Mouse (Mus musculus) midbrain, embryonic 14.5 days (tissue): ENCODE measurements around the gene Llph. TPM values are rescaled to one million over a fixed set of nuclear protein-coding genes. Genes with fewer than 3 reads are reported as not detected.

ENCODE experiments used
- ATAC-seq: fragments of 200-750 bp; cut with Nextera tagmentation; 2 replicates; pipeline ENCODE4 v1.8.0; 2017; ENCODE audit warnings: moderate number of reproducible peaks, moderate library complexity; ENCODE audit not compliant: low FRiP score, low TSS enrichment
- DNase-seq: peaks from one replicate; pipeline ENCODE4 v3.0.0-alpha.2; 2015
- H3K27ac ChIP-seq: fragments of 300-500 bp; sonication (generic); replicated peaks from 2 replicates; pipeline ENCODE4 v1.5.1; 2014; ENCODE audit warnings: mild to moderate bottlenecking, low read depth, low read length, moderate library complexity
- H3K27me3 ChIP-seq: fragments of 300-500 bp; sonication (generic); 2 replicates; pipeline ENCODE4 v1.6.1; 2014; ENCODE audit warnings: low read length, control low read depth, mixed read lengths; ENCODE audit not compliant: control insufficient read depth, insufficient read depth
- H3K36me3 ChIP-seq: fragments of 300-500 bp; sonication (generic); 2 replicates; pipeline ENCODE4 v1.6.1; 2014; ENCODE audit warnings: low read length, control low read depth; ENCODE audit not compliant: control insufficient read depth, insufficient read depth
- H3K4me1 ChIP-seq: fragments of 300-500 bp; sonication (generic); 2 replicates; pipeline ENCODE4 v1.6.1; 2014; ENCODE audit warnings: mild to moderate bottlenecking, antibody characterized with exemption, low read length, control low read depth; ENCODE audit not compliant: control insufficient read depth, insufficient read depth
- H3K4me2 ChIP-seq: fragments of 300-500 bp; sonication (generic); 2 replicates; pipeline ENCODE4 v1.6.1; 2014; ENCODE audit warnings: mild to moderate bottlenecking, low read length, moderate library complexity
- H3K4me3 ChIP-seq: fragments of 300-500 bp; sonication (generic); replicated peaks from 2 replicates; pipeline ENCODE4 v1.5.1; 2014; ENCODE audit warnings: low read depth, low read length
- H3K9ac ChIP-seq: fragments of 300-500 bp; sonication (generic); replicated peaks from 2 replicates; pipeline ENCODE4 v1.6.1; 2014; ENCODE audit warnings: mild to moderate bottlenecking, low read length, moderate library complexity
- H3K9me3 ChIP-seq: fragments of 300-500 bp; sonication (generic); 2 replicates; pipeline ENCODE4 v1.6.1; 2016; ENCODE audit warnings: low read length, control low read depth, mixed read lengths; ENCODE audit not compliant: control insufficient read depth
- WGBS: fragments of 180-500 bp; shearing (Covaris S2); extraction: QIAGEN DNeasy Blood & Tissue Kit; methylation state at CpG from one replicate; pipeline ENCODE4 v1.1.7; 2014; 5-methylcytosine and 5-hydroxymethylcytosine counted together
- polyA plus RNA-seq: library from polyadenylated mRNA; unstranded; fragments of >200 nt; fragmentation: Nextera tagmentation; extraction: Ambion mirVana; gene quantifications from 2 replicates; pipeline ENCODE4 v1.2.1, GENCODE M21; 2014

Llph gene
- polyA plus RNA-seq, 1 experiment from 2014 or later: 39.6 TPM

- Histone ChIP-seq H3K9ac (no peak overlapping the region), H3K4me2 (no peak overlapping the region), H3K4me1 (no peaks in the 10 kb centered on the region), H3K27me3 (no peaks in the 10 kb centered on the region), H3K36me3 (no peaks in the 10 kb centered on the region), H3K4me3 (no peak overlapping the region), H3K27ac (no peak overlapping the region), H3K9me3 (no peaks in the 10 kb centered on the region)
- WGBS: 82% methylated on average over 12 of the region's 12 CpGs
- DNase-seq (no peak), ATAC-seq (no peak)
Observed at GRCm38 (mm10) chr10:120279482-120280128, 52.7 kb downstream of the Llph start.

GRCm38 (mm10) chr10:120280375-120280774 is 53.5 kb downstream of the Llph start:
- no peak overlapping the region for H3K9ac ChIP-seq
- no peak overlapping the region for H3K4me2 ChIP-seq

GRCm38 (mm10) chr10:120281700-120282099 is 54.8 kb downstream of the Llph start:
- H3K27me3 ChIP-seq: no peaks in the 10 kb centered on the region
- no peaks in the 10 kb centered on the region for H3K9me3 ChIP-seq
- 90% methylated on average over 5 of the region's 5 CpGs for WGBS
- no peaks in the 10 kb centered on the region for H3K36me3 ChIP-seq
- H3K4me1 ChIP-seq: no peaks in the 10 kb centered on the region
- H3K4me3 ChIP-seq: no peak overlapping the region
- no peak for ATAC-seq
- no peak overlapping the region for H3K9ac ChIP-seq
- H3K4me2 ChIP-seq: no peak overlapping the region
- DNase-seq: no peak
- H3K27ac ChIP-seq: no peak overlapping the region

More at GRCm38 (mm10) chr10:120280375-120280774, 53.5 kb downstream of the Llph start:
- no peak overlapping the region for H3K4me3 ChIP-seq
- DNase-seq (no peak), ATAC-seq (no peak)
- no peaks in the 10 kb centered on the region for H3K27me3 ChIP-seq
- WGBS: 85% methylated on average over 4 of the region's 4 CpGs
- no peaks in the 10 kb centered on the region for H3K9me3 ChIP-seq
- H3K4me1 ChIP-seq: no peaks in the 10 kb centered on the region
- no peaks in the 10 kb centered on the region for H3K36me3 ChIP-seq
- no peak overlapping the region for H3K27ac ChIP-seq

Other genes starting within 250 kb of the Llph start
- gene Helb, start 114.1 kb upstream of the Llph start, polyA plus RNA-seq: 1.1 and 2.9 TPM in 2 replicates
- 104 and 107 TPM in 2 replicates for gene Tmbim4, start 25.5 kb upstream of the Llph start, polyA plus RNA-seq
- 0.13 and 0.45 TPM in 2 replicates for gene Irak3, start 24.9 kb upstream of the Llph start, polyA plus RNA-seq
- gene Hmga2, start 249.4 kb downstream of the Llph start, polyA plus RNA-seq: 2.4 and 2.6 TPM in 2 replicates